Mouse (Mus musculus) cortical plate, adult 2 months (tissue): ENCODE measurements at regions not wholly inside any gene's neighbourhood (a gene's known extent, or its start where the extent isn't known, plus 50 kb on each side); places are given as distances from the start of the nearest gene placed in this dataset.

ENCODE experiments used
- H3K27ac ChIP-seq: fragments of 200-500 bp; 2 replicates; pipeline ENCODE4 v1.5.1; 2012; ENCODE audit warnings: low read length, control low read depth, inconsistent platforms; ENCODE audit not compliant: insufficient read depth
- H3K4me1 ChIP-seq: fragments of 200-500 bp; 2 replicates; pipeline ENCODE4 v1.6.1; 2011; ENCODE audit warnings: low read length; ENCODE audit not compliant: control insufficient read depth, insufficient read depth
- H3K4me3 ChIP-seq: fragments of 200-500 bp; 2 replicates; pipeline ENCODE4 v1.5.1; 2011; ENCODE audit warnings: mild to moderate bottlenecking, low read length, control low read depth; ENCODE audit not compliant: insufficient read depth
- CTCF ChIP-seq: fragments of 200-500 bp; IDR thresholded peaks from 2 replicates; pipeline ENCODE4 v1.5.1; 2011; ENCODE audit warnings: mild to moderate bottlenecking, control low read depth, low read length; ENCODE audit not compliant: insufficient read depth; ENCODE audit errors: extremely low read depth
- POLR2A ChIP-seq: fragments of 200-500 bp; IDR thresholded peaks from 2 replicates; pipeline ENCODE4 v1.6.1; 2011; ENCODE audit warnings: mild to moderate bottlenecking, low read length, control low read depth; ENCODE audit not compliant: insufficient read depth; ENCODE audit errors: extremely low read depth

- H3K4me3 ChIP-seq = no peak overlapping the region
- no peak overlapping the region for H3K27ac ChIP-seq
- no peak for TF ChIP-seq CTCF
- TF ChIP-seq POLR2A = no peak
- no peaks in the 10 kb centered on the region for H3K4me1 ChIP-seq
These were observed 108.7 kb upstream of the Abcb5 start for GRCm38 (mm10) chr12:119074742-119075478.

GRCm38 (mm10) chr12:119074147-119074546 lies 107.9 kb upstream of the Abcb5 start:
- Histone ChIP-seq H3K4me1 (no peaks in the 10 kb centered on the region), H3K4me3 (no peak overlapping the region), H3K27ac (no peak overlapping the region)
- TF ChIP-seq POLR2A (no peak), CTCF (no peak)

GRCm38 (mm10) chr12:119070963-119071362 lies 104.7 kb upstream of the Abcb5 start:
- TF ChIP-seq CTCF (no peak), POLR2A (no peak)
- H3K4me3 ChIP-seq = no peak overlapping the region
- no peaks in the 10 kb centered on the region for H3K4me1 ChIP-seq
- H3K27ac ChIP-seq = no peak overlapping the region

GRCm38 (mm10) chr12:119070446-119070845 lies 104.2 kb upstream of the Abcb5 start:
- no peak for TF ChIP-seq CTCF
- no peak for TF ChIP-seq POLR2A
- Histone ChIP-seq H3K4me1 (no peaks in the 10 kb centered on the region), H3K27ac (no peak overlapping the region), H3K4me3 (no peak overlapping the region)

GRCm38 (mm10) chr12:119069747-119070146 lies 103.5 kb upstream of the Abcb5 start:
- no peak overlapping the region for H3K4me3 ChIP-seq
- TF ChIP-seq POLR2A = no peak
- no peak for TF ChIP-seq CTCF
- H3K27ac ChIP-seq = no peak overlapping the region
- H3K4me1 ChIP-seq = no peaks in the 10 kb centered on the region

- no peak overlapping the region for H3K27ac ChIP-seq
- H3K4me3 ChIP-seq = no peak overlapping the region
- H3K4me1 ChIP-seq = no peaks in the 10 kb centered on the region
- TF ChIP-seq CTCF (no peak), POLR2A (no peak)
These were observed 101.9 kb upstream of the Abcb5 start for GRCm38 (mm10) chr12:119068079-119068478.

- H3K4me1 ChIP-seq = no peaks in the 10 kb centered on the region
- H3K27ac ChIP-seq = no peak overlapping the region
- no peak for TF ChIP-seq CTCF
- no peak for TF ChIP-seq POLR2A
- no peak overlapping the region for H3K4me3 ChIP-seq
These were observed 96.7 kb upstream of the Abcb5 start for GRCm38 (mm10) chr12:119062931-119063330.

GRCm38 (mm10) chr12:119062490-119062889 lies 96.3 kb upstream of the Abcb5 start:
- Histone ChIP-seq H3K27ac (no peak overlapping the region), H3K4me3 (no peak overlapping the region), H3K4me1 (no peaks in the 10 kb centered on the region)
- TF ChIP-seq POLR2A (no peak), CTCF (no peak)

GRCm38 (mm10) chr12:119054560-119054959 lies 88.3 kb upstream of the Abcb5 start:
- Histone ChIP-seq H3K4me3 (no peak overlapping the region), H3K27ac (no peak overlapping the region), H3K4me1 (no peaks in the 10 kb centered on the region)
- TF ChIP-seq POLR2A (no peak), CTCF (no peak)

- H3K4me1 ChIP-seq = no peaks in the 10 kb centered on the region
- no peak overlapping the region for H3K27ac ChIP-seq
- no peak overlapping the region for H3K4me3 ChIP-seq
- TF ChIP-seq POLR2A = no peak
- no peak for TF ChIP-seq CTCF
These were observed 85.6 kb upstream of the Abcb5 start for GRCm38 (mm10) chr12:119051692-119052379.
